Mouse (Mus musculus) embryonic fibroblast, embryonic 13.5 days (primary cell): ENCODE measurements at regions not wholly inside any gene's neighbourhood (a gene's known extent, or its start where the extent isn't known, plus 50 kb on each side); places are given as distances from the start of the nearest gene placed in this dataset.

Experiments used
- CTCF ChIP-seq: IDR thresholded peaks from 2 replicates; pipeline ENCODE4 v1.5.1; 2011; ENCODE audit warnings: mild to moderate bottlenecking, control low read depth, low read length, moderate library complexity, borderline replicate concordance; ENCODE audit not compliant: insufficient read depth
- POLR2A ChIP-seq: IDR thresholded peaks from 2 replicates; pipeline ENCODE4 v1.6.1; 2011; ENCODE audit warnings: low read depth, mild to moderate bottlenecking, control low read depth, low read length, moderate library complexity

DNA sequence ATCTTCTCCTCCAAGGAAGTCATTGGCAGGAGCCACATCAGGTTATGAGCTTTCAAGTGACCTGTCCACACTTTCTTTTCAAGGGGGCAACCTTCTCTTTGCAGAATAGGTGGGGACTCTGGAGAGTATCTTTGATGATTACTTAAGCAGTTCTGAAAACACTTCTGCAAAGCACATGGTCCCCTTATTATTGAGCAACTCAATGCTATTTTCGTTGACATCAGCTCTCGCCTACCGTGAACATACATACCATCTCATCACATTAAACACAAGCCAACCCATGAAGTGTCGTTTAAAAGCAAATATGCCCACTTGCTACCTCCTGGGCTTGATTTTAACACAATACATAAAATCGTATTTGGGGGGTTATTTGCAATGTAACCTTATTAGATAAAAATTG is 141.8 kb downstream of the Maf start:
- TF ChIP-seq CTCF (no peak), POLR2A (no peak)
